Mouse (Mus musculus) heart, embryonic 15.5 days (tissue): Measurements from ENCODE around the gene Hint3. TPM values are rescaled to one million over a fixed set of nuclear protein-coding genes. Genes with fewer than 3 reads are reported as not detected.
"Not testable (repeated sequence)": the region's sequence is repeated elsewhere in the genome, so short reads cannot be mapped to it uniquely, and the experiment has no call there.

ENCODE experiments used
- ATAC-seq: fragments of 200-750 bp; cut with Nextera tagmentation; replicated peaks from 2 replicates; pipeline ENCODE4 v1.8.0; 2017; ENCODE audit warnings: low read depth, moderate TSS enrichment; ENCODE audit not compliant: insufficient number of reproducible peaks, insufficient read depth, low FRiP score
- H3K27ac ChIP-seq: fragments of 300-500 bp; sonication (generic); 2 replicates; pipeline ENCODE4 v1.5.1; 2015; ENCODE audit warnings: mild to moderate bottlenecking, inconsistent platforms
- H3K27me3 ChIP-seq: fragments of 300-500 bp; sonication (generic); 2 replicates; pipeline ENCODE4 v1.6.1; 2015; ENCODE audit warnings: inconsistent platforms
- H3K36me3 ChIP-seq: fragments of 300-500 bp; sonication (generic); 2 replicates; pipeline ENCODE4 v1.6.1; 2015; ENCODE audit warnings: mild to moderate bottlenecking, inconsistent platforms
- H3K4me1 ChIP-seq: fragments of 300-500 bp; sonication (generic); replicated peaks from 2 replicates; pipeline ENCODE4 v1.6.1; 2015; ENCODE audit warnings: inconsistent platforms
- H3K4me2 ChIP-seq: fragments of 300-500 bp; sonication (generic); 2 replicates; pipeline ENCODE4 v1.6.1; 2015; ENCODE audit warnings: inconsistent platforms, mild to moderate bottlenecking, moderate library complexity
- H3K4me3 ChIP-seq: fragments of 300-500 bp; sonication (generic); 2 replicates; pipeline ENCODE4 v1.5.1; 2015; ENCODE audit warnings: mild to moderate bottlenecking, inconsistent platforms
- H3K9ac ChIP-seq: fragments of 300-500 bp; sonication (generic); 2 replicates; pipeline ENCODE4 v1.6.1; 2015; ENCODE audit warnings: mild to moderate bottlenecking, inconsistent platforms
- H3K9me3 ChIP-seq: fragments of 300-500 bp; sonication (generic); replicated peaks from 2 replicates; pipeline ENCODE4 v1.6.1; 2016; ENCODE audit warnings: inconsistent platforms
- WGBS: fragments of 180-500 bp; shearing (Covaris S2); methylation state at CpG from one replicate; pipeline ENCODE4 v1.1.7; 2015; ENCODE audit warnings: mixed read lengths; 5-methylcytosine and 5-hydroxymethylcytosine counted together
- polyA plus RNA-seq: library from polyadenylated mRNA; unstranded; fragments of >200 nt; fragmentation: Nextera tagmentation; extraction: Ambion mirVana; gene quantifications from 2 replicates; pipeline ENCODE4 v1.2.1, GENCODE M21; 2015

Hint3 gene
- polyA plus RNA-seq = 27.4 and 40.5 TPM in 2 replicates

- Histone ChIP-seq H3K36me3 (no peaks in the 10 kb centered on the region), H3K27ac (no peak within 1 kb of the TSS), H3K27me3 (no peaks in the 10 kb centered on the region), H3K4me1 (no peaks in the 10 kb centered on the region), H3K9me3 (no peaks in the 10 kb centered on the region), H3K4me3 (no peak within 1 kb of the TSS), H3K9ac (no peak within 1 kb of the TSS), H3K4me2 (no peak within 1 kb of the TSS)
- WGBS = 61% methylated on average over 3 of the region's 3 CpGs
- ATAC-seq = no peak
Observed at GRCm38 (mm10) chr10:30629513-30629912, at the start of gene Hint3. TSS of gene Hint3 (minus strand) at chr10:30629632.

DNA sequence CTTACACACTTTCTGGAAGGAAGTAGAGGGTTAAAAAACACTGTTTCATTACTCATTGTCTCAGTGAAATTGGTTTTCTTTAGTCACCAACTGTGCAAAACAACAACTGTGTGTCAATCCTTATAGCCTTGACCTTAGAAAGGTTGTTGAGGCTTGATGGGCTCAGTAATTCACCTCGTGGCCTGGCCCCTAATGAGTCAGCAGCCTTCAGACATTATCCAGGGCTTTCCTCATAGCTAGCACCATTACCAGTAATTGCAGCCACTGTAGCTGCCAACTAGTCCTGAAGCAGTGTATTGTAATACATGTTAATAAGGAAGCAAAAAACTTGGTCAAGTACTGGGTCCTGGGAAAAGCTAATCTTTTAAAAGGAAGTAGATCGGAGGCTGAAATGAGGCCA lies 48.6 kb upstream of the Hint3 start:
- Histone ChIP-seq H3K27me3 (no peaks in the 10 kb centered on the region), H3K27ac (no peak overlapping the region), H3K9me3 (no peaks in the 10 kb centered on the region), H3K4me1 (no peaks in the 10 kb centered on the region), H3K4me3 (no peak overlapping the region), H3K4me2 (no peak overlapping the region), H3K9ac (no peak overlapping the region), H3K36me3 (no peaks in the 10 kb centered on the region; the same call in 1 of the 2 replicates)
- 68% methylated on average over 2 of the region's 2 CpGs for WGBS
- ATAC-seq = no peak

DNA sequence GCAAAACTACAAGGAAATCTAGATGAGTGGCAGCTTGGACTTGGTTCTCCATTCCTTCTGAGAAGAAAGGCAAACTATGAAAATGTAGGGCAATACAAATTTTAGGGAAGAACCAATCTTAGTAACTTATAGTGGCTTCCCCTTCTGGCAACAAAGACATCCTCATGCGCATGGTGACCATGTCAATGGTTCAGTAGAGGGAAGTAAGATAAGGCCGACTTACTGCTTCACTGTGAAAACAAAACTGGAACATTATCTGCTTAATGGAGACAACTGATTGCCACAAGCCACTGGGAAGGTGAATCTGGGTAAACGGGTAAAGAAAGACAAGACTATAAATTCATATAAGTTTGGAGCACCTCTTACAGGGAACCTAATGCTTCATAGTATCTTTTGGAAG lies 45.4 kb upstream of the Hint3 start:
- Histone ChIP-seq H3K4me1 (no peaks in the 10 kb centered on the region), H3K4me3 (no peak overlapping the region), H3K9ac (no peak overlapping the region), H3K4me2 (no peak overlapping the region), H3K36me3 (no peaks in the 10 kb centered on the region), H3K27ac (no peak overlapping the region), H3K9me3 (no peaks in the 10 kb centered on the region), H3K27me3 (no peaks in the 10 kb centered on the region)
- WGBS = 63% methylated on average over 3 of the region's 3 CpGs
- ATAC-seq = no peak

GRCm38 (mm10) chr10:30666580-30666979 lies 37.1 kb upstream of the Hint3 start:
- Histone ChIP-seq H3K27ac (no peak overlapping the region), H3K9ac (no peak overlapping the region), H3K4me2 (no peak overlapping the region), H3K36me3 (peaks cover 4% of the 10 kb centered on the region; the same call in 1 of the 2 replicates), H3K4me3 (no peak overlapping the region), H3K9me3 (no peaks in the 10 kb centered on the region), H3K4me1 (no peaks in the 10 kb centered on the region), H3K27me3 (no peaks in the 10 kb centered on the region)
- no peak for ATAC-seq
- WGBS = 86% methylated on average over 2 of the region's 2 CpGs

GRCm38 (mm10) chr10:30660564-30661328 lies 31.3 kb upstream of the Hint3 start:
- Histone ChIP-seq H3K9ac (no peak overlapping the region), H3K36me3 (peaks cover 6% of the 10 kb centered on the region; the same call in 1 of the 2 replicates), H3K4me1 (no peaks in the 10 kb centered on the region), H3K27ac (no peak overlapping the region), H3K9me3 (no peaks in the 10 kb centered on the region), H3K4me3 (no peak overlapping the region), H3K4me2 (no peak overlapping the region), H3K27me3 (no peaks in the 10 kb centered on the region)
- WGBS = 80% methylated on average over 6 of the region's 6 CpGs
- no peak for ATAC-seq

DNA sequence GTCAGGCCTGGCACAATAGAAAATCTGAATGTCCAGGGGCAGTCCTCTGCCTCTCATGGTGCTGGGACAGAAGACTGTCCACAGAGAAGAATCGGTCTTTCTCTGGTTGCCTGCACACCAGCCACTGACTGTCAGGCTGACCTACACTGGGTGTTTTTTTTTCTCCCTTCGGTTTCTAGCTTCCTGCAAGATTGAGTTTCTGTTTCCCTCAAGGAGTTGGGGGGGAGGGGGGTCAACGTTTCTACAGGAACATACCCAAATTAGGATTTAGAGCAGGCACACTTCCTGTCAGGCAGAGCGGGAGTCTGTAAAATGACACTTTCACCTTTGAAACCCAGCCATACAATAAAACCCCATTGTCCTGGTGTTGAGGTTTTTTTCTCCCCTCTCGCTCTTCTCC lies 26.2 kb upstream of the Hint3 start:
- Histone ChIP-seq H3K27ac (0 out of 2 replicates have a peak overlapping the region, but pooled peaks have one; percentile 2), H3K36me3 (peaks cover 10% of the 10 kb centered on the region; the same call in 1 of the 2 replicates), H3K4me2 (peak overlapping the region; percentile 49), H3K9me3 (no peaks in the 10 kb centered on the region), H3K4me3 (peak overlapping the region; percentile 33), H3K4me1 (peaks cover 2% of the 10 kb centered on the region; the same call in 1 of the 2 replicates), H3K27me3 (no peaks in the 10 kb centered on the region), H3K9ac (peak overlapping the region; percentile 10; the same call in 1 of the 2 replicates)
- ATAC-seq = 0 out of 2 replicates have a peak, but pooled peaks have one; percentile 50
- 27% methylated on average over 5 of the region's 5 CpGs for WGBS

GRCm38 (mm10) chr10:30647681-30648080 lies 18.2 kb upstream of the Hint3 start:
- Histone ChIP-seq H3K4me3 (no peak overlapping the region), H3K27me3 (no peaks in the 10 kb centered on the region), H3K9me3 (no peaks in the 10 kb centered on the region), H3K4me2 (no peak overlapping the region), H3K4me1 (no peaks in the 10 kb centered on the region), H3K36me3 (peaks cover 12% of the 10 kb centered on the region; the same call in 1 of the 2 replicates), H3K27ac (no peak overlapping the region), H3K9ac (no peak overlapping the region)
- no peak for ATAC-seq
- WGBS = 69% methylated on average over 2 of the region's 2 CpGs

GRCm38 (mm10) chr10:30638216-30638615 lies 8.8 kb upstream of the Hint3 start:
- Histone ChIP-seq H3K36me3 (no peaks in the 10 kb centered on the region), H3K4me3 (no peak overlapping the region), H3K27me3 (no peaks in the 10 kb centered on the region), H3K9me3 (no peaks in the 10 kb centered on the region), H3K9ac (no peak overlapping the region), H3K27ac (no peak overlapping the region), H3K4me1 (no peaks in the 10 kb centered on the region), H3K4me2 (no peak overlapping the region)
- WGBS = 78% methylated on average over 3 of the region's 3 CpGs
- no peak for ATAC-seq

DNA sequence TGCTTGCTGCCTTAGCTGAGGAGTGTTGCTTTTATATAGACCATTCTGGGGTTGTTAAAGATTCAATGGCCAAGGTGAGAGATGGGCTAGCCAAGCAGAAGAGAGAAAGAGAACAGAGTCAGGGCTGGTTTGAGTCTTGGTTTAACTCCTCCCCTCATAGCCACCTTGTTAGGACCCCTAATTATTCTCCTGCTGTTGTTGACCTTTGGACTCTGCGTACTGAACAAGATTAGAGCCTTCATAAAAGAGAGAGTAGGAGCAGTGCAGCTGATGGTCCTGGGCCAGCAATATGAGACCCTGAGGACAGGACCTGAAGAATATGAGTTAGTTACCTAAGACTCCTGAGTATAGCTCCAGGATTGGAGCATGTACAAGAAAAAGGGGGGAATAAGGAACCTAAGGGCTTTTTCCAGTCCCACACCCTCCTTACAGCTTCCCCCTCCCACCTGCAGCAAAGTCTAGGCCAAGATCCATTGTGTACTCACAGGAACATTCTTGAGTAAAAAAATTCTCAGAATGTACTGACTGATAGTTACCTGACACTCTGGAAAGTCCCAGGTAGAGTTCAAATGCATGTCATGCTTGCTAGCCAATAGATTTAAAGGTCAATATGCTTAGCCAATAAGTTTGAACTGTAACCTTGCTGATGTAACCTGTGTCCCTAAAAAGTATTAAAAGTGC lies 7.2 kb upstream of the Hint3 start:
- H3K27me3 ChIP-seq, H3K4me1 ChIP-seq, H3K36me3 ChIP-seq, H3K4me3 ChIP-seq, H3K9me3 ChIP-seq, H3K4me2 ChIP-seq, ATAC-seq, H3K9ac ChIP-seq, H3K27ac ChIP-seq: not testable (repeated sequence)
- 78% methylated on average over 1 of the region's 1 CpGs for WGBS

DNA sequence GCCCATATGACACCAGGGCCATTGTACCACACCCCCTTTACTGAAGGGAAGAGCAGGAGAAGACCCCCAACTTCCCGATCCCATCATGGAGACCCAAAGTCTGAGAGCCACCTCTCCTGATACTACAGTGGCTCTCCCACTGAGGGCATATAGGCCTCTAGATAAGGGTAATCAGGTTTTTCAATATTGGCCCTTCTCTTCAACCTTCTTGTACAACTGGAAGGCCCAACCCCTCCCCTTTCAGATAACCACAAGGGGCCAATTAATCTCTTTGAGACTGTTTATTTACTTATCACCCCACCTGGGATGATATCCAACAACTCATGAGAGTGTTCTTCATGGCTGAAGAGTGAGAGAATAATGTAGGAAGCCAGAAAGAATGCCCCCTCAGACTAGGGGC lies 3.3 kb upstream of the Hint3 start:
- ATAC-seq = no peak
- no peak overlapping the region for H3K4me2 ChIP-seq
- 81% methylated on average over 1 of the region's 1 CpGs for WGBS
- no peaks in the 10 kb centered on the region for H3K27me3 ChIP-seq
- no peaks in the 10 kb centered on the region for H3K9me3 ChIP-seq
- H3K4me3 ChIP-seq = no peak overlapping the region
- H3K9ac ChIP-seq = no peak overlapping the region
- no peaks in the 10 kb centered on the region for H3K4me1 ChIP-seq
- H3K27ac ChIP-seq = no peak overlapping the region
- no peaks in the 10 kb centered on the region for H3K36me3 ChIP-seq

- no peak for ATAC-seq
- no peak overlapping the region for H3K4me3 ChIP-seq
- H3K4me2 ChIP-seq = no peak overlapping the region
- no peaks in the 10 kb centered on the region for H3K4me1 ChIP-seq
- H3K9me3 ChIP-seq = no peaks in the 10 kb centered on the region
- no peaks in the 10 kb centered on the region for H3K36me3 ChIP-seq
- H3K27me3 ChIP-seq = no peaks in the 10 kb centered on the region
- no peak overlapping the region for H3K27ac ChIP-seq
- H3K9ac ChIP-seq = no peak overlapping the region
Observed at GRCm38 (mm10) chr10:30629977-30630376, 545 bp upstream of the Hint3 start.
